Mouse (Mus musculus): Measurements from ENCODE around the gene Bco2.

- TF ChIP-seq POLR2A (IDR thresholded peaks at IDR 0.05; ENCODE audit: control insufficient read depth, low read depth, low read length) (no peak), CTCF (IDR thresholded peaks at IDR 0.05; ENCODE audit: control insufficient read depth, insufficient read depth, insufficient replicate concordance, low read depth, low read length) (no peak)
Observed at GRCm38 (mm10) chr9:50507570-50507969, 47.4 kb downstream of the Bco2 start.

Measured in testis, adult 2 months (tissue).